Mouse (Mus musculus): ENCODE measurements around the gene Slc27a4. TPM values are rescaled to one million over a fixed set of nuclear protein-coding genes. Genes with fewer than 3 reads are reported as not detected.
A peak's percentile ranks its signal among the peaks of the same experiment; 100 is the strongest.

Slc27a4 gene
- polyA plus RNA-seq, 1 experiment from 2014 or later, result 8.6 TPM

DNA sequence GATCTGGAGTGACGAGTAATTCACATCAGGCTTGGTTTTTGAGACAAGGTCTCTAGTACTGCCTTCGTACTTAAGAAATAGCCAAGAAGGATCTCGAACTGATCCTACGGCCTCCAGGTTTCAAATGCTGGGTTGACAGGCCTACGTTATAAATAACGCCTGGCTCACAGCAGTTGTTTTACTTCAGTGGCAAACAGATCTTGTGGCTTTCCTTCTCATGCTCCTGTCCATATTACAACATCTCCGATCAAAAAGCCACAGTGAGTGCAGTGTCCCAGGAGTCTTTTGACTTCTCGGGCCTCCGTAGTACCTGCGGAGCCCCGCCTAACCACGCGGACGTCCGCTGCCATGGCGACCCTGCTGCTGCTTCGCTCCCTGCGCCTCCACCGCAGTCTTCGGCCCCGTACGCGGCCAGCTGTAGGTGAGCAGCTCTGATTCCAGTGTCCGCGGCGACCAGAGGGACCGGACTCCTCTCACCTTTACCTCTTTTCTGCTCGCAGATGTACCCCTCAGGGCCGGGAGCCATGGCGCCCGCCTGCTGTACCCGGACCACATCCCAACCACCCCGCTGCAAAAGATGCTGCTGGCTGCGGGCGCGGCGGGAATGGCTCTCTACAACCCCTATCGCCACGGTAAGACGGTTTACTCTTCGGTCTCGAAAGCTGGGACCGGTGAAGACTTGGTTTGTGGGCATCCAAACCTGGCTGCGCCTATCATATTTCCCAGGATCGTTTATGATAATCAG, 14.3 kb upstream of the Slc27a4 start, which contains the start of gene Trub2:
Gene Trub2, minus strand, starts transcription at position 566 of the 745 bp plus-strand sequence.
- no peaks in the 10 kb centered on the region for H3K27me3 ChIP-seq (ENCODE audit: poor library complexity, severe bottlenecking)
- H3K4me3 ChIP-seq, result peak within 1 kb of the TSS; percentile 88
- WGBS, result under 1% methylated on average over 45 of the region's 45 CpGs
- H3K27ac ChIP-seq, result peak within 1 kb of the TSS; percentile 88
- peaks cover 69% of the 10 kb centered on the region for H3K36me3 ChIP-seq (replicated peaks)
- DNase-seq (ENCODE audit: extremely low spot score, low spot score), result peak; percentile 78
- no peaks in the 10 kb centered on the region for H3K9me3 ChIP-seq
- peaks cover 20% of the 10 kb centered on the region for H3K4me1 ChIP-seq

GRCm38 (mm10) chr2:29792772-29793487, 9.5 kb upstream of the Slc27a4 start:
- 94% methylated on average over 2 of the region's 2 CpGs for WGBS
- peaks cover 69% of the 10 kb centered on the region for H3K36me3 ChIP-seq (replicated peaks)
- no peak overlapping the region for H3K27ac ChIP-seq
- no peaks in the 10 kb centered on the region for H3K27me3 ChIP-seq (ENCODE audit: poor library complexity, severe bottlenecking)
- no peak for DNase-seq (ENCODE audit: extremely low spot score, low spot score)
- peaks cover 17% of the 10 kb centered on the region for H3K4me1 ChIP-seq
- H3K4me3 ChIP-seq, result no peak overlapping the region
- H3K9me3 ChIP-seq, result no peaks in the 10 kb centered on the region

DNA sequence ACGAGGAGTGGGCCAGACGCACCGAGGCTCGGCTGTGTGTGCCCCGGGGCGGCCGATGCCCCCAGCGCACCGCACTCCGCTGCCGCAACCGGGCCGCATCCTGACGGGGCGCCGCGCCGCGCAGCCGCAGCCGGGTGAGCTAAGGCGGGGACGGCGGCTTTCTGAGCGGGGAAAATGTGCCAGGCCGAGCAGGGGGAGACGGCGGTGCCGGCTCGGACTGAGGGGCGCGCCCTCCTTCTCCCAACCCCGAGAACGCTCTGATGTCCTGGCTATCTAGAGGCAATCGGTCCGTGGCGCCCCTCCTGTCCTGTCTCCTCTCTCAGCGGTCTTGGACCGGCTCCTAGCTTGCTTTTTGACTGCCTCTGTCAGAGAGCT, 380 bp downstream of the Slc27a4 start:
- peak overlapping the region; percentile 87 for H3K27ac ChIP-seq
- peaks cover 33% of the 10 kb centered on the region for H3K36me3 ChIP-seq (replicated peaks)
- 0% methylated on average over 38 of the region's 39 CpGs for WGBS
- H3K4me1 ChIP-seq, result peaks cover 18% of the 10 kb centered on the region
- DNase-seq (ENCODE audit: extremely low spot score, low spot score), result no peak
- peak overlapping the region; percentile 93 for H3K4me3 ChIP-seq
- peaks cover 26% of the 10 kb centered on the region for H3K27me3 ChIP-seq (ENCODE audit: poor library complexity, severe bottlenecking)
- H3K9me3 ChIP-seq, result no peaks in the 10 kb centered on the region

- peak overlapping the region; percentile 87 for H3K27ac ChIP-seq
- H3K4me3 ChIP-seq, result peak overlapping the region; percentile 93
- no peaks in the 10 kb centered on the region for H3K9me3 ChIP-seq
- peaks cover 18% of the 10 kb centered on the region for H3K4me1 ChIP-seq
- peaks cover 26% of the 10 kb centered on the region for H3K27me3 ChIP-seq (ENCODE audit: poor library complexity, severe bottlenecking)
- 24% methylated on average over 6 of the region's 6 CpGs for WGBS
- peak; percentile 34 for DNase-seq (ENCODE audit: extremely low spot score, low spot score)
- peaks cover 39% of the 10 kb centered on the region for H3K36me3 ChIP-seq (replicated peaks)
These were observed 982 bp downstream of the Slc27a4 start for GRCm38 (mm10) chr2:29803400-29803831.

GRCm38 (mm10) chr2:29815678-29816371, 13.4 kb downstream of the Slc27a4 start:
- no peak overlapping the region for H3K27ac ChIP-seq
- H3K4me1 ChIP-seq, result peaks cover 31% of the 10 kb centered on the region
- peaks cover 51% of the 10 kb centered on the region for H3K27me3 ChIP-seq (ENCODE audit: poor library complexity, severe bottlenecking)
- WGBS, result 88% methylated on average over 11 of the region's 11 CpGs
- H3K4me3 ChIP-seq, result no peak overlapping the region
- no peaks in the 10 kb centered on the region for H3K9me3 ChIP-seq
- peaks cover 54% of the 10 kb centered on the region for H3K36me3 ChIP-seq (replicated peaks)
- no peak for DNase-seq (ENCODE audit: extremely low spot score, low spot score)

DNA sequence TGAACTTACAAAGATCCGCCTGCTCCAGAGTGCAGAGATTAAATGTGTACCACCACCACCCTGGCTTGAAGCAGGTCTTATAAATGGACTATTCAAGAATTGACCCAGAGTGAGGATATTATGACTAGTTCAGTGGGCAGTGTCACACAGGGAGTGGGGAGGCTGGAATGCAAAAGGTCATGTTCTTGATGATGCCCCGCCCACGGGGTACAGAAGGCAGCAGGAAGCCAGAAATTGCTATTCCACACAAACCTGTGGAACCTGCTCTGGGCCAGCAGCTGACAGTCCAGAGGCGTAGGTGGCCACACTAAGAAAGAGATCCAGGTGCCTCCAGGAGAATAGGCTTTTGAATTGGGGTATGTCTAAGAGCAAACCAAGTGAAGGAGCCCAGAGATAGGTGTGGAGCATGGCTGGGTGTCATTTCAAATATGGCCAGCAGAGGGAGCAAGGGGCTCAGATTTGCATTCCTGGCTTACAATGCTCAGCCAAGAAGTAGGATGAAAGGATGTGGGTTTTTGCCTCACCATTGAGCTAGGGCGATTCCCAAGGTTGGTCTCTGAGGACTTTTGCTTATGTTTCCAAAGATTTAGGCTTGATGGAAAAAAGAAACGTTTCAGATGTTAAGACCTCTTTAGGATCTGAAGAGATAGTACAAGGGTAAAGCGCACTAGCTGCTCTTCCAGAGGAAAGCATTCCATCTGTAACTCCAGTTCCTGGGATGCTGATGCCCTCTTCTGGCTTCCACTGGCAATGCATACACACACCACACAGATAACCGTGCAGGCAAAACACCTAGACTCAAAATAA, 15.2 kb downstream of the Slc27a4 start:
- WGBS, result 34% methylated on average over 8 of the region's 8 CpGs
- Histone ChIP-seq H3K27me3 (ENCODE audit: poor library complexity, severe bottlenecking) (peaks cover 69% of the 10 kb centered on the region), H3K27ac (no peak overlapping the region), H3K4me1 (peaks cover 38% of the 10 kb centered on the region), H3K4me3 (peak overlapping the region; percentile 18; the same call in 1 of the 2 replicates), H3K36me3 (replicated peaks) (peaks cover 36% of the 10 kb centered on the region), H3K9me3 (no peaks in the 10 kb centered on the region)
- DNase-seq (ENCODE audit: extremely low spot score, low spot score), result peak; percentile 86

- H3K27ac ChIP-seq, result peak overlapping the region; percentile 86; the same call in 1 of the 2 replicates
- peaks cover 70% of the 10 kb centered on the region for H3K27me3 ChIP-seq (ENCODE audit: poor library complexity, severe bottlenecking)
- peaks cover 18% of the 10 kb centered on the region for H3K36me3 ChIP-seq (replicated peaks)
- peak overlapping the region; percentile 47 for H3K4me3 ChIP-seq
- DNase-seq (ENCODE audit: extremely low spot score, low spot score), result no peak
- 13% methylated on average over 2 of the region's 2 CpGs for WGBS
- peaks cover 38% of the 10 kb centered on the region for H3K4me1 ChIP-seq
- H3K9me3 ChIP-seq, result no peaks in the 10 kb centered on the region
These were observed 16.9 kb downstream of the Slc27a4 start for GRCm38 (mm10) chr2:29819363-29819762.

GRCm38 (mm10) chr2:29820025-29820817, 17.8 kb downstream of the Slc27a4 start, which contains the start of gene Urm1:
Gene Urm1 (plus strand): TSS chr2:29820075.
- peaks cover 10% of the 10 kb centered on the region for H3K36me3 ChIP-seq (replicated peaks)
- peak; percentile 93 for DNase-seq (ENCODE audit: extremely low spot score, low spot score)
- peaks cover 38% of the 10 kb centered on the region for H3K4me1 ChIP-seq
- 1% methylated on average over 35 of the region's 35 CpGs for WGBS
- H3K4me3 ChIP-seq, result peak within 1 kb of the TSS; percentile 47
- no peaks in the 10 kb centered on the region for H3K9me3 ChIP-seq
- peaks cover 62% of the 10 kb centered on the region for H3K27me3 ChIP-seq (ENCODE audit: poor library complexity, severe bottlenecking)
- peak within 1 kb of the TSS; percentile 86 for H3K27ac ChIP-seq

DNA sequence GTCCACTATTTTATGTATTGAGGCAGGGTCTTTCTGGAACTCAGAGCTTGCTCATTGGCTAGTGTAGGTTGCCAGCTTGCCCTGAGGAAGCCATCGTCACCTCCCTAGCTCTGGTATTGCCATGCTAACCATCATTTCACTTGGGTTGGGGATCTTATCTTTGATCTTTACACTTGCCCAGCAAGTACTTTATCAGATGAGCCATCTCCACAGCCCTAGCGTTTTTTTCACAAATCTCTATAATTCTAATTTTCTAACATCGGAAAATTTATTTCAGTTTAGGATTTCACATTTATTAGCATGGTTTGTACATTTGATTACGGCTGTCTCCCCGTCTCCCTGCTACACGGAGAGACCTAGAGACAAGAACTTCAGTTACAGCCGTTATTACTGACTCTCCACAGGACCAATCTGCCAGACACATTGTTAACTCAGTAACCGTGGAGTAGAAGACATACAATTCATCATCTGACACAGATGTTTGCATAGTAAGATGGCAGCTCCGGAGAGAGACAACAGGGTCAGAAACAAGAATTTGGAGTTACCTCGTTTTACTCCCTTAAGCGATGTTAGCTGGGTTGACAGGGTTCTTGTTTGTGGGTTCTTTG, 24.0 kb downstream of the Slc27a4 start:
- peaks cover 25% of the 10 kb centered on the region for H3K27me3 ChIP-seq (ENCODE audit: poor library complexity, severe bottlenecking)
- no peaks in the 10 kb centered on the region for H3K36me3 ChIP-seq (replicated peaks)
- H3K4me3 ChIP-seq, result peak overlapping the region; percentile 89
- WGBS, result 25% methylated on average over 11 of the region's 11 CpGs
- DNase-seq (ENCODE audit: extremely low spot score, low spot score), result no peak
- no peaks in the 10 kb centered on the region for H3K9me3 ChIP-seq
- peak overlapping the region; percentile 90 for H3K27ac ChIP-seq
- H3K4me1 ChIP-seq, result peaks cover 21% of the 10 kb centered on the region

GRCm38 (mm10) chr2:29826926-29827708, 24.7 kb downstream of the Slc27a4 start:
- peak; percentile 97 for DNase-seq (ENCODE audit: extremely low spot score, low spot score)
- Histone ChIP-seq H3K36me3 (replicated peaks) (peaks cover 4% of the 10 kb centered on the region; the same call in 1 of the 2 replicates), H3K4me1 (peaks cover 21% of the 10 kb centered on the region), H3K4me3 (peak overlapping the region; percentile 89), H3K27me3 (ENCODE audit: poor library complexity, severe bottlenecking) (peaks cover 25% of the 10 kb centered on the region), H3K9me3 (no peaks in the 10 kb centered on the region), H3K27ac (peak overlapping the region; percentile 90)
- under 1% methylated on average over 48 of the region's 48 CpGs for WGBS

- no peaks in the 10 kb centered on the region for H3K9me3 ChIP-seq
- H3K36me3 ChIP-seq (replicated peaks), result peaks cover 6% of the 10 kb centered on the region
- 5% methylated on average over 12 of the region's 12 CpGs for WGBS
- H3K27me3 ChIP-seq (ENCODE audit: poor library complexity, severe bottlenecking), result peaks cover 23% of the 10 kb centered on the region
- H3K4me3 ChIP-seq, result peak overlapping the region; percentile 89
- DNase-seq (ENCODE audit: extremely low spot score, low spot score), result no peak
- peaks cover 21% of the 10 kb centered on the region for H3K4me1 ChIP-seq
- H3K27ac ChIP-seq, result peak overlapping the region; percentile 90
These were observed 25.2 kb downstream of the Slc27a4 start for GRCm38 (mm10) chr2:29827709-29828024.
